In genomic region chr6:128111784-128112183, GRCm38 (mm10) we compare ENCODE assay signal across 13 mouse cellular contexts. TPM values are rescaled to one million over a fixed set of nuclear protein-coding genes. Genes with fewer than 3 reads are reported as not detected.
A peak's percentile ranks its signal among the peaks of the same experiment; 100 is the strongest.
DNase-seq lines count a peak whose midpoint lies in the region; ATAC-seq and TF ChIP-seq lines count a peak whose summit lies in the region.
"Had no signal": no experiment of that assay in that cellular context is flagged by ENCODE, and none has a peak within 500 bp of the region (broad histone marks: within the 10 kb centered on the region; RNA-seq: fewer than 3 reads in every experiment).

No protein-coding gene starts in this region.

- H3K4me2 ChIP-seq in heart, embryonic 12.5 days, result no peak overlapping the region
- H3K4me2 ChIP-seq in kidney, embryonic 16.5 days (replicated peaks; ENCODE audit: low read depth, low read length), result no peak overlapping the region
- H3K4me2 ChIP-seq in stomach, embryonic 16.5 days (ENCODE audit: low read depth, low read length), result no peak overlapping the region
- H3K4me2 ChIP-seq in stomach, postnatal 0 days (replicated peaks; ENCODE audit: low read depth), result no peak overlapping the region

- H3K27me3 ChIP-seq in heart, embryonic 12.5 days (replicated peaks), result no peaks in the 10 kb centered on the region
- H3K27me3 ChIP-seq in kidney, embryonic 16.5 days (ENCODE audit: insufficient read depth, low read length), result no peaks in the 10 kb centered on the region
- H3K27me3 ChIP-seq in stomach, embryonic 16.5 days (ENCODE audit: control insufficient read depth, insufficient read depth, low read length), result no peaks in the 10 kb centered on the region
- H3K27me3 ChIP-seq in stomach, postnatal 0 days (ENCODE audit: control insufficient read depth, insufficient read depth, low read length), result no peaks in the 10 kb centered on the region

- 0 out of 2 replicates have a peak, but pooled peaks have one; percentile 15 for ATAC-seq in heart, embryonic 12.5 days (ENCODE audit: insufficient number of reproducible peaks, low FRiP score)
- peak; percentile 46 for ATAC-seq in kidney, embryonic 16.5 days (ENCODE audit: low FRiP score, low TSS enrichment)
- ATAC-seq in stomach, embryonic 16.5 days (ENCODE audit: insufficient read depth, low FRiP score), result no peak
- ATAC-seq in stomach, postnatal 0 days (ENCODE audit: low FRiP score, low TSS enrichment), result no peak
- ATAC-seq in megakaryocyte-erythroid progenitor cell, adult 5-6 weeks (replicated peaks; ENCODE audit: low FRiP score, low TSS enrichment, poor library complexity, severe bottlenecking), result no peak

- H3K4me1 ChIP-seq in heart, embryonic 12.5 days (replicated peaks), result peaks cover 67% of the 10 kb centered on the region
- H3K4me1 ChIP-seq in kidney, embryonic 16.5 days (ENCODE audit: insufficient read depth, low read length), result peaks cover 59% of the 10 kb centered on the region
- peaks cover 29% of the 10 kb centered on the region for H3K4me1 ChIP-seq in stomach, embryonic 16.5 days (ENCODE audit: control insufficient read depth, insufficient read depth, low read length)
- peaks cover 6% of the 10 kb centered on the region; the same call in 1 of the 2 replicates for H3K4me1 ChIP-seq in stomach, postnatal 0 days (replicated peaks; ENCODE audit: control insufficient read depth, insufficient read depth)

- H3K9ac ChIP-seq in heart, embryonic 12.5 days, result 0 out of 2 replicates have a peak overlapping the region, but pooled peaks have one; percentile 27
- 0 out of 2 replicates have a peak overlapping the region, but pooled peaks have one; percentile 18 for H3K9ac ChIP-seq in kidney, embryonic 16.5 days (replicated peaks; ENCODE audit: low read length)
- H3K9ac ChIP-seq in stomach, embryonic 16.5 days (ENCODE audit: low read length), result 0 out of 2 replicates have a peak overlapping the region, but pooled peaks have one; percentile 16
- H3K9ac ChIP-seq in stomach, postnatal 0 days (ENCODE audit: low read length), result no peak overlapping the region

- no peak for TF ChIP-seq EP300 in stomach, postnatal 0 days (optimal IDR thresholded peaks at IDR 0.05)

- no peak for DNase-seq in heart, postnatal 36 days
- no peak for DNase-seq in kidney, adult 18-20 months
- no peak for DNase-seq in stomach, postnatal 0 days (ENCODE audit: low spot score)
- DNase-seq in frontal cortex, postnatal 36 days (ENCODE audit: low spot score in 2 of 2), result no peak
- DNase-seq: adrenal gland, adult 2 months; cerebellum, adult 18-20 months; heart, adult 18-20 months; right cerebral cortex, adult 18-20 months had no signal

- no peak overlapping the region for H3K4me3 ChIP-seq in heart, embryonic 12.5 days
- H3K4me3 ChIP-seq in kidney, embryonic 16.5 days (ENCODE audit: low read length), result no peak overlapping the region
- H3K4me3 ChIP-seq in stomach, embryonic 16.5 days (replicated peaks; ENCODE audit: low read length), result no peak overlapping the region
- no peak overlapping the region for H3K4me3 ChIP-seq in stomach, postnatal 0 days (ENCODE audit: low read depth, low read length)
- H3K4me3 ChIP-seq: left cerebral cortex, adult 2 months had no signal

- peaks cover 3% of the 10 kb centered on the region; the same call in 1 of the 2 replicates for H3K36me3 ChIP-seq in heart, embryonic 12.5 days
- no peaks in the 10 kb centered on the region for H3K36me3 ChIP-seq in kidney, embryonic 16.5 days (ENCODE audit: insufficient read depth, low read length)
- H3K36me3 ChIP-seq in stomach, embryonic 16.5 days (ENCODE audit: control insufficient read depth, insufficient read depth, low read length), result no peaks in the 10 kb centered on the region
- no peaks in the 10 kb centered on the region for H3K36me3 ChIP-seq in stomach, postnatal 0 days (ENCODE audit: control insufficient read depth, insufficient read depth, low read length)

- H3K27ac ChIP-seq in heart, embryonic 12.5 days (ENCODE audit: poor library complexity, severe bottlenecking), result no peak overlapping the region
- H3K27ac ChIP-seq in kidney, embryonic 16.5 days (ENCODE audit: low read length), result peak overlapping the region; percentile 86; the same call in 1 of the 2 replicates
- no peak overlapping the region for H3K27ac ChIP-seq in stomach, embryonic 16.5 days (ENCODE audit: low read length)
- no peak overlapping the region for H3K27ac ChIP-seq in stomach, postnatal 0 days (replicated peaks)
- H3K27ac ChIP-seq: left cerebral cortex, adult 2 months had no signal

- no peak for TF ChIP-seq CTCF in stomach, postnatal 0 days (IDR thresholded peaks at IDR 0.05; ENCODE audit: low read depth)

- WGBS in heart, embryonic 12.5 days, result 50% methylated on average over 7 of the region's 7 CpGs
- 32% methylated on average over 7 of the region's 7 CpGs for WGBS in kidney, embryonic 16.5 days
- 62% methylated on average over 7 of the region's 7 CpGs for WGBS in stomach, embryonic 16.5 days
- WGBS in stomach, postnatal 0 days, result 58% methylated on average over 7 of the region's 7 CpGs

- H3K9me3 ChIP-seq in heart, embryonic 12.5 days (replicated peaks), result no peaks in the 10 kb centered on the region
- no peaks in the 10 kb centered on the region for H3K9me3 ChIP-seq in kidney, embryonic 16.5 days (ENCODE audit: low read length)
- H3K9me3 ChIP-seq in stomach, embryonic 16.5 days (replicated peaks; ENCODE audit: control insufficient read depth, low read length), result no peaks in the 10 kb centered on the region; the same call in 1 of the 2 replicates
- no peaks in the 10 kb centered on the region for H3K9me3 ChIP-seq in stomach, postnatal 0 days (ENCODE audit: control insufficient read depth, low read length)

- intact Hi-C loops in heart, postnatal 36 days (cut with DNase I), result no loop called here

RNA-seq across cellular contexts. Expression of gene Tspan9, which starts 31.6 kb away (rescaled TPM):
- 172 and 183 TPM in 2 replicates for polyA plus RNA-seq in heart, embryonic 12.5 days (2016; fragmentation: Nextera tagmentation; extraction: Ambion mirVana)
- total RNA-seq in heart, postnatal 36 days (2021), result 100 to 1,000 TPM in 1 of 2 experiments, 10 to 100 TPM in 1; 80.9 to 113 TPM
- polyA plus RNA-seq in kidney, embryonic 16.5 days (2015; fragmentation: Nextera tagmentation; extraction: Ambion mirVana), result 140 and 147 TPM in 2 replicates
- polyA plus RNA-seq in stomach, embryonic 16.5 days (2015; fragmentation: Nextera tagmentation; extraction: Ambion mirVana), result 177 and 178 TPM in 2 replicates
- polyA plus RNA-seq in stomach, postnatal 0 days (2015; fragmentation: Nextera tagmentation; extraction: Ambion mirVana), result 77.3 and 85.9 TPM in 2 replicates
- total RNA-seq in megakaryocyte-erythroid progenitor cell, adult 5-6 weeks (2014; fragmentation: Nextera tagmentation), result 0.22 TPM in 1 of 2 replicates, not detected in the other
- total RNA-seq in megakaryocyte-erythroid progenitor cell, adult 5-6 weeks (2017), result 0.19 TPM in 1 of 2 replicates, not detected in the other

Comparison
In these comparisons a context has a peak if more than half of its experiments do, and no peak if none do; other contexts are left out.
1. ATAC-seq: peak in heart, embryonic 12.5 days (single experiment) and kidney, embryonic 16.5 days (single experiment); none in stomach, embryonic 16.5 days (single experiment), stomach, postnatal 0 days (single experiment) and megakaryocyte-erythroid progenitor cell, adult 5-6 weeks (single experiment).